Mouse (Mus musculus) CH12.LX (cell line): ENCODE results near the gene Lpcat2. TPM values are rescaled to one million over a fixed set of nuclear protein-coding genes. Genes with fewer than 3 reads are reported as not detected.

Source experiments
- DNase-seq: peaks from one replicate; pipeline ENCODE4 v3.0.0-alpha.2; 2013; ENCODE audit errors: extremely low read depth
- H3K27ac ChIP-seq: 2 replicates; pipeline ENCODE4 v1.5.1; 2012; ENCODE audit warnings: low read depth, mild to moderate bottlenecking, control low read depth, moderate library complexity; ENCODE audit not compliant: insufficient read depth
- H3K27me3 ChIP-seq: replicated peaks from 2 replicates; pipeline ENCODE3; 2012; ENCODE audit warnings: inconsistent platforms
- H3K36me3 ChIP-seq, 2 experiments: replicated peaks in 1 of 2; 2 replicates each; pipeline versions ENCODE3 to v1.6.1; 2012; ENCODE audit warnings: inconsistent platforms in 1 of 2, low read length in 1 of 2, mild to moderate bottlenecking in 1 of 2, mixed read lengths in 1 of 2, moderate library complexity in 1 of 2; ENCODE audit not compliant: control insufficient read depth in 1 of 2, insufficient read depth in 1 of 2
- H3K4me1 ChIP-seq, 2 experiments: 2 replicates each; pipeline ENCODE4 v1.6.1; 2012; ENCODE audit warnings: inconsistent platforms in 1 of 2, moderate library complexity in 1 of 2; ENCODE audit not compliant: insufficient read depth in 2 of 2, control insufficient read depth in 1 of 2
- H3K4me2 ChIP-seq: 2 replicates; pipeline ENCODE4 v1.6.1; 2012; ENCODE audit warnings: low read depth, mild to moderate bottlenecking, control low read depth; ENCODE audit not compliant: poor library complexity, insufficient read depth, severe bottlenecking
- H3K4me3 ChIP-seq, 3 experiments: fragments of 150-350 bp in 1 of 3; sonication (generic) in 1 of 3; replicated peaks in 1 of 3; 2 replicates each; pipeline versions ENCODE3 to v1.5.1; 2011 to 2012; ENCODE audit warnings: low read depth in 2 of 3, low read length in 2 of 3, mild to moderate bottlenecking in 2 of 3, moderate library complexity in 2 of 3, control low read depth in 1 of 3, improper control_type of control experiment in 1 of 3, inconsistent platforms in 1 of 3, mixed read lengths in 1 of 3; ENCODE audit not compliant: poor library complexity in 1 of 3
- H3K79me2 ChIP-seq: replicated peaks from 2 replicates; pipeline ENCODE4 v1.6.1; 2012; ENCODE audit warnings: mild to moderate bottlenecking, moderate library complexity; ENCODE audit not compliant: control insufficient read depth, poor library complexity, insufficient read depth, severe bottlenecking; ENCODE audit errors: extremely low read depth
- H3K9ac ChIP-seq: 2 replicates; pipeline ENCODE4 v1.6.1; 2012; ENCODE audit warnings: low read depth, mild to moderate bottlenecking, control low read depth, moderate library complexity; ENCODE audit not compliant: insufficient read depth
- H3K9me3 ChIP-seq: replicated peaks from 2 replicates; pipeline ENCODE3; 2012; ENCODE audit warnings: low read length, inconsistent platforms, mixed read lengths
- CHD1 ChIP-seq: IDR thresholded peaks from 2 replicates; pipeline ENCODE4 v1.6.1; 2012; ENCODE audit warnings: low read depth, low read length, improper control_type of control experiment, inconsistent platforms
- CHD2 ChIP-seq: IDR thresholded peaks from 2 replicates; pipeline ENCODE4 v1.6.1; 2011; ENCODE audit warnings: low read length, improper control_type of control experiment
- CTCF ChIP-seq, 2 experiments: IDR thresholded peaks in 1 of 2; conservative IDR thresholded peaks in 1 of 2; 2 replicates each; pipeline ENCODE4 v1.5.1; 2011 to 2012; ENCODE audit warnings: low read depth in 2 of 2, low read length in 2 of 2, improper control_type of control experiment in 1 of 2, inconsistent platforms in 1 of 2, mild to moderate bottlenecking in 1 of 2, moderate library complexity in 1 of 2
- E2F4 ChIP-seq: IDR thresholded peaks from 2 replicates; pipeline ENCODE4 v1.6.1; 2011; ENCODE audit warnings: low read depth, low read length, improper control_type of control experiment; ENCODE audit not compliant: insufficient replicate concordance
- ELF1 ChIP-seq: IDR thresholded peaks from 2 replicates; pipeline ENCODE4 v1.6.1; 2014; ENCODE audit warnings: low read depth, mild to moderate bottlenecking, inconsistent platforms, low read length, improper control_type of control experiment
- HCFC1 ChIP-seq: IDR thresholded peaks from 2 replicates; pipeline ENCODE4 v1.6.1; 2012; ENCODE audit warnings: low read depth, mild to moderate bottlenecking, inconsistent platforms, low read length, improper control_type of control experiment
- JUN ChIP-seq: IDR thresholded peaks from 2 replicates; pipeline ENCODE4 v1.6.1; 2011; ENCODE audit warnings: low read depth, mild to moderate bottlenecking, low read length, improper control_type of control experiment, moderate library complexity; ENCODE audit not compliant: insufficient read depth
- KAT2A ChIP-seq: IDR thresholded peaks from 2 replicates; pipeline ENCODE4 v1.6.1; 2012; ENCODE audit warnings: low read length, improper control_type of control experiment, inconsistent platforms; ENCODE audit not compliant: insufficient replicate concordance
- MAFK ChIP-seq: IDR thresholded peaks from 2 replicates; pipeline ENCODE4 v1.6.1; 2011; ENCODE audit warnings: low read length, improper control_type of control experiment; ENCODE audit not compliant: insufficient replicate concordance
- MAZ ChIP-seq: IDR thresholded peaks from 2 replicates; pipeline ENCODE4 v1.6.1; 2012; ENCODE audit warnings: low read depth, mild to moderate bottlenecking, inconsistent platforms, low read length, improper control_type of control experiment, moderate library complexity
- MXI1 ChIP-seq: IDR thresholded peaks from 2 replicates; pipeline ENCODE4 v1.6.1; 2011; ENCODE audit warnings: mild to moderate bottlenecking, low read depth, low read length, improper control_type of control experiment
- NELFE ChIP-seq: IDR thresholded peaks from 2 replicates; pipeline ENCODE4 v1.6.1; 2011; ENCODE audit warnings: low read depth, low read length, improper control_type of control experiment
- NRF1 ChIP-seq: IDR thresholded peaks from 2 replicates; pipeline ENCODE4 v1.6.1; 2014; ENCODE audit warnings: low read depth, mild to moderate bottlenecking, inconsistent platforms, low read length, improper control_type of control experiment, moderate library complexity
- PAX5 ChIP-seq: IDR thresholded peaks from 2 replicates; pipeline ENCODE4 v1.6.1; 2012; ENCODE audit warnings: low read length, inconsistent platforms, mixed read lengths
- POLR2A ChIP-seq: IDR thresholded peaks from 2 replicates; pipeline ENCODE4 v1.6.1; 2011; ENCODE audit warnings: low read depth, mild to moderate bottlenecking, improper control_type of control experiment, low read length
- POLR2AphosphoS2 ChIP-seq: IDR thresholded peaks from 2 replicates; pipeline ENCODE4 v1.6.1; 2011; ENCODE audit warnings: low read depth, low read length, improper control_type of control experiment
- RAD21 ChIP-seq: IDR thresholded peaks from 2 replicates; pipeline ENCODE4 v1.6.1; 2011; ENCODE audit warnings: low read depth, mild to moderate bottlenecking, low read length, improper control_type of control experiment, moderate library complexity
- RCOR1 ChIP-seq: conservative IDR thresholded peaks from 2 replicates; pipeline ENCODE4 v1.6.1; 2012; ENCODE audit warnings: low read depth, mild to moderate bottlenecking, inconsistent platforms, low read length, improper control_type of control experiment
- SIN3A ChIP-seq: IDR thresholded peaks from 2 replicates; pipeline ENCODE4 v1.6.1; 2012; ENCODE audit warnings: low read length, improper control_type of control experiment, inconsistent platforms
- TBP ChIP-seq: conservative IDR thresholded peaks from 2 replicates; pipeline ENCODE4 v1.6.1; 2011; ENCODE audit warnings: low read depth, low read length, improper control_type of control experiment
- UBTF ChIP-seq: IDR thresholded peaks from 2 replicates; pipeline ENCODE4 v1.6.1; 2012; ENCODE audit warnings: low read depth, mild to moderate bottlenecking, inconsistent platforms, low read length, improper control_type of control experiment, moderate library complexity
- USF1 ChIP-seq: IDR thresholded peaks from 2 replicates; pipeline ENCODE4 v1.6.1; 2014; ENCODE audit warnings: low read depth, mild to moderate bottlenecking, inconsistent platforms, low read length, improper control_type of control experiment
- USF2 ChIP-seq: conservative IDR thresholded peaks from 2 replicates; pipeline ENCODE4 v1.6.1; 2011; ENCODE audit warnings: low read depth, low read length, improper control_type of control experiment
- ZC3H11A ChIP-seq: IDR thresholded peaks from 2 replicates; pipeline ENCODE4 v1.6.1; 2012; ENCODE audit warnings: low read depth, mild to moderate bottlenecking, inconsistent platforms, low read length, improper control_type of control experiment
- ZKSCAN1 ChIP-seq: IDR thresholded peaks from 2 replicates; pipeline ENCODE4 v1.6.1; 2012; ENCODE audit warnings: low read depth, inconsistent platforms, low read length, improper control_type of control experiment, borderline replicate concordance
- ZNF384 ChIP-seq: IDR thresholded peaks from 2 replicates; pipeline ENCODE4 v1.6.1; 2012; ENCODE audit warnings: low read depth, low read length, improper control_type of control experiment, inconsistent platforms
- dilution Hi-C: fragments of 300-500 bp; cut with MboI; formaldehyde crosslinking; loops from 2 replicates; pipeline ENCODE4 v1.14.3; 2020; ENCODE audit warnings: low sequenced_read_pairs; ENCODE audit not compliant: extremely low pct_unique_long_range_greater_than_20kb, extremely low pct_ligation_motif_present
- in situ Hi-C: fragments of 300-500 bp; cut with MboI; formaldehyde crosslinking; loops from 3 replicates; pipeline ENCODE4 v1.14.3; 2019; ENCODE audit warnings: low sequenced_read_pairs, low pct_ligation_motif_present, low pct_unique_long_range_greater_than_20kb, mixed read lengths
- polyA plus RNA-seq: library from polyadenylated mRNA; unstranded; fragments of >175 nt; gene quantifications from 2 replicates; pipeline ENCODE4 v1.2.1, GENCODE M21; 2012; ENCODE audit warnings: low read depth; ENCODE audit not compliant: insufficient read length
- total RNA-seq, 2 experiments: library from RNA; depleted of rRNA; stranded (reverse); fragments of 300-350 nt in 1 of 2; fragments of >200 nt in 1 of 2; gene quantifications; 2 replicates each; pipeline ENCODE4 v1.2.3; 2012 to 2014

The Lpcat2 gene
- total and polyA plus RNA-seq, 3 experiments: not detected

DNA sequence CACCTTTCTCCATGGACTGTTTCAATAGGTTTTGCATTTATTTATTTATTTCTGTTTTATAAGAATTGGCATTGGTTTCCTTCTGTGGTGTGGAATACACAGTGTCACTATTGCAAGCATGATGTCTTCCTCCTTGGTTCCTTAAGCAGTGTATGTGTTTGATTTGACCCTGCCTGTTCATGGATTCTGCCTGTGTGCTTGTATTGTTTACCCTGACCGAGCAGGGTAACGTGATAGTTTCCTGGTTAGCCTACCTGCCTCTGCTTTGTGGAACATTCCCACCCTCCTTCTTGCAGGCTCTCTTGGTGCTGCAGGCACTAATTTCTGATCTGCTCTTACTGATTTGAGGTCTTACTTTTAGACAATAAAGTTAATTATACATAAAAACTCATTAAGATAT, 38.7 kb downstream of the Lpcat2 start:
- Histone ChIP-seq H3K9me3 (peaks cover 63% of the 10 kb centered on the region), H3K9ac (no peak overlapping the region), H3K79me2 (no peaks in the 10 kb centered on the region), H3K27ac (no peak overlapping the region), H3K36me3 (no peaks in the 10 kb centered on the region), H3K4me3 (no peak overlapping the region), H3K4me2 (no peak overlapping the region), H3K4me1 (no peaks in the 10 kb centered on the region), H3K27me3 (no peaks in the 10 kb centered on the region)
- TF ChIP-seq POLR2A (no peak), HCFC1 (no peak), ELF1 (no peak), NELFE (no peak), RAD21 (no peak), CHD2 (no peak), POLR2AphosphoS2 (no peak)
- dilution Hi-C loops: no loop called here
- no peak for DNase-seq
- in situ Hi-C loops: no loop called here

DNA sequence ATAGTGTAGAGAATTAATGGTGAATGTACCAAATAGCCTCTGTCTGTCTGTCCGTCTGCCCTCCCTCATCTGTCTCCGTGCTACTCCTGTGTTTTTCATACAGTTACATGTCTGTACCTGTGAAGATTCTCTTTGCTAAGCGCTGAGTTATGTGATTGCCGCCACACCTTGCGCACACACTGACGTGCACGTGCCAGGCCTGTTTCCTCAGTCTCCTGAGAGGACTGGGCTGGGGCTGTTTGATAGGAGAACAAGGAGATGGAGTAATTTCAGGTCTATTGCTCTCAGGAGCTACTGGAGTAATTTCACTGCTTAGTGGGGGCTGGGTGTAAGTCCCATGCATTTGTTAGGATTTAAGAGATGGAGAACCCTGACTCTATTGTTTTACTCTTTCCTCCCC, 39.9 kb downstream of the Lpcat2 start:
- no peak overlapping the region for H3K9ac ChIP-seq
- dilution Hi-C loops (no loop called here), in situ Hi-C loops (no loop called here)
- H3K9me3 ChIP-seq: peaks cover 62% of the 10 kb centered on the region
- H3K79me2 ChIP-seq: no peaks in the 10 kb centered on the region
- no peak overlapping the region for H3K27ac ChIP-seq
- H3K4me2 ChIP-seq: no peak overlapping the region
- no peak for DNase-seq
- H3K4me3 ChIP-seq: no peak overlapping the region
- no peaks in the 10 kb centered on the region for H3K4me1 ChIP-seq
- TF ChIP-seq ZNF384 (no peak), JUN (no peak), TBP (no peak), RAD21 (no peak), NRF1 (no peak), MAZ (no peak), CHD2 (no peak), NELFE (no peak), E2F4 (no peak), USF2 (no peak), PAX5 (no peak), USF1 (no peak), MAFK (no peak)
- no peaks in the 10 kb centered on the region for H3K36me3 ChIP-seq
- no peaks in the 10 kb centered on the region for H3K27me3 ChIP-seq

DNA sequence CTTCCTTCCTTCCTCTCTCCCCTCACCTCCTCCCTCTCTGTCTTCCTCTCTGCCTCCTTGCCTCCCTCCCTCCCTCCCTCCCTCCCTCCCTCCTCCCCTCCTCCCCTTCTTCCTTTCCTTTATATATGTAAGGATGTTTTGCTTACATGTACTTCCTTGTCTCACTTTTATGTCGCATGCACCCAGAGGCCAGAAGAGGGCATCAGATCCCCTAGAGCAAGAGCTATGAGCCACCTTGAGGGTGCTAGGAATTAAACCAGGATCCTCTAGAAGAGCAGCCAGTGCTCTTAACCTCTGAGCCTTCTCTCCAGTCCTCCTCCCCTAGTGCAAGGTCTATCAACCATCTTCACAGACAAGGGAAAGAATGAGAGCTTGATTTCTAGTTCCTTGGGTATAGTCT, 40.9 kb downstream of the Lpcat2 start:
- in situ Hi-C loops (no loop called here), dilution Hi-C loops (no loop called here)
- TF ChIP-seq RCOR1: no peak
- TF ChIP-seq CHD1: no peak
- TF ChIP-seq SIN3A: no peak
- TF ChIP-seq NRF1: no peak
- TF ChIP-seq KAT2A: no peak
- no peak for TF ChIP-seq CTCF (conservative IDR thresholded peaks at IDR 0.05 in 1 of 2, IDR thresholded peaks at IDR 0.05 in 1 of 2; ENCODE audit: low read depth in 2 of 2, low read length in 2 of 2)
- TF ChIP-seq MXI1: no peak
- no peak for TF ChIP-seq ZC3H11A
- TF ChIP-seq UBTF: no peak
- TF ChIP-seq TBP: no peak
- TF ChIP-seq ZKSCAN1: no peak
- no peak for TF ChIP-seq POLR2A
- no peak for TF ChIP-seq E2F4
- TF ChIP-seq ELF1: no peak
- H3K4me3 ChIP-seq: no peak overlapping the region
- H3K9ac ChIP-seq: no peak overlapping the region
- H3K4me2 ChIP-seq: no peak overlapping the region
- H3K9me3 ChIP-seq: peaks cover 61% of the 10 kb centered on the region
- no peak for DNase-seq
- H3K36me3 ChIP-seq: no peaks in the 10 kb centered on the region
- H3K4me1 ChIP-seq: no peaks in the 10 kb centered on the region
- no peaks in the 10 kb centered on the region for H3K27me3 ChIP-seq
- H3K27ac ChIP-seq: no peak overlapping the region
- H3K79me2 ChIP-seq: no peaks in the 10 kb centered on the region
